Mouse (Mus musculus): ENCODE measurements around the gene Tldc1.

Gene Tldc1

GRCm38 (mm10) chr8:119776668-119777245 is 1.5 kb downstream of the Tldc1 start:
- no peak for DNase-seq (ENCODE audit: low spot score in 2 of 2)

GRCm38 (mm10) chr8:119765761-119766444 is 12.3 kb downstream of the Tldc1 start:
- no peak for DNase-seq (ENCODE audit: low spot score in 2 of 2)

- no peak for DNase-seq (ENCODE audit: low spot score in 2 of 2)
These were observed 12.9 kb downstream of the Tldc1 start for GRCm38 (mm10) chr8:119765311-119765710.

- no peak for DNase-seq (ENCODE audit: low spot score in 2 of 2)
These were observed 15.7 kb downstream of the Tldc1 start for GRCm38 (mm10) chr8:119762226-119763220.

GRCm38 (mm10) chr8:119761692-119762091 is 16.5 kb downstream of the Tldc1 start:
- no peak for DNase-seq (ENCODE audit: low spot score in 2 of 2)

GRCm38 (mm10) chr8:119756538-119756937 is 21.7 kb downstream of the Tldc1 start:
- DNase-seq (ENCODE audit: low spot score in 2 of 2) = no peak

- DNase-seq (ENCODE audit: low spot score in 2 of 2) = no peak
These were observed 22.1 kb downstream of the Tldc1 start for GRCm38 (mm10) chr8:119756147-119756461.

- DNase-seq (ENCODE audit: low spot score in 2 of 2) = no peak
These were observed 22.7 kb downstream of the Tldc1 start for GRCm38 (mm10) chr8:119755238-119756146.

GRCm38 (mm10) chr8:119744604-119745003 is 33.6 kb downstream of the Tldc1 start:
- DNase-seq (ENCODE audit: low spot score in 2 of 2) = no peak

GRCm38 (mm10) chr8:119743291-119744026 is 34.8 kb downstream of the Tldc1 start:
- DNase-seq (ENCODE audit: low spot score in 2 of 2) = peak; percentile 22 to 25

GRCm38 (mm10) chr8:119742409-119742808 is 35.8 kb downstream of the Tldc1 start:
- DNase-seq (ENCODE audit: low spot score in 2 of 2) = no peak

- no peak for DNase-seq (ENCODE audit: low spot score in 2 of 2)
These were observed 37.6 kb downstream of the Tldc1 start for GRCm38 (mm10) chr8:119740634-119741033.

GRCm38 (mm10) chr8:119738129-119738907 is 39.9 kb downstream of the Tldc1 start:
- DNase-seq (ENCODE audit: low spot score in 2 of 2) = no peak

GRCm38 (mm10) chr8:119737093-119737900 is 40.9 kb downstream of the Tldc1 start:
- DNase-seq (ENCODE audit: low spot score in 2 of 2) = no peak

GRCm38 (mm10) chr8:119736348-119736917 is 41.8 kb downstream of the Tldc1 start:
- DNase-seq (ENCODE audit: low spot score in 2 of 2) = no peak

- no peak for DNase-seq (ENCODE audit: low spot score in 2 of 2)
These were observed 46.1 kb downstream of the Tldc1 start for GRCm38 (mm10) chr8:119732072-119732471.

GRCm38 (mm10) chr8:119728351-119728895 is 49.8 kb downstream of the Tldc1 start:
- no peak for DNase-seq (ENCODE audit: low spot score in 2 of 2)

GRCm38 (mm10) chr8:119727093-119727492 is 51.1 kb downstream of the Tldc1 start:
- DNase-seq (ENCODE audit: low spot score in 2 of 2) = no peak

All from frontal cortex, postnatal 10 days (tissue).